In genomic region chr9:85596959-85597358, GRCm38 (mm10) we compare ENCODE assay signal across 7 mouse cellular contexts.
DNase-seq lines count a peak whose midpoint lies in the region; ATAC-seq and TF ChIP-seq lines count a peak whose summit lies in the region.

No protein-coding gene starts in this region.

- DNase-seq in layer of hippocampus, adult 11-12 months (ENCODE audit: low spot score) = peak; percentile 24
- DNase-seq in layer of hippocampus, adult 9-11 months = no peak
- DNase-seq in B cell, adult 2 months = peak; percentile 23 to 30
- peak; percentile 51 for DNase-seq in naive thymus-derived CD4-positive, alpha-beta T cell, adult 2 months (ENCODE audit: low read depth)

- H3K36me3 ChIP-seq in ES-Bruce4 (ENCODE audit: control insufficient read depth, insufficient read depth, low read length, poor library complexity, severe bottlenecking) = no peaks in the 10 kb centered on the region

- peak; percentile 25 for TF ChIP-seq CTCF in ES-Bruce4 (IDR thresholded peaks at IDR 0.05; ENCODE audit: low read depth, low read length)
- TF ChIP-seq CTCF in cortical plate, adult 2 months (IDR thresholded peaks at IDR 0.05; ENCODE audit: extremely low read depth, insufficient read depth, low read length) = peak; percentile 42

- H3K9ac ChIP-seq in ES-Bruce4 (ENCODE audit: low read depth, poor library complexity, severe bottlenecking) = no peak overlapping the region

- TF ChIP-seq EP300 in ES-Bruce4 (IDR thresholded peaks at IDR 0.05; ENCODE audit: insufficient read depth, low read depth, low read length) = no peak

- no peak overlapping the region for H3K27ac ChIP-seq in ES-Bruce4 (ENCODE audit: insufficient read depth, low read length)
- H3K27ac ChIP-seq in cortical plate, adult 2 months (ENCODE audit: insufficient read depth, low read length) = no peak overlapping the region

- no peaks in the 10 kb centered on the region for H3K9me3 ChIP-seq in ES-Bruce4 (replicated peaks; ENCODE audit: control insufficient read depth, insufficient read depth, low read length, poor library complexity, severe bottlenecking)

- H3K4me1 ChIP-seq in ES-Bruce4 (ENCODE audit: control insufficient read depth, insufficient read depth, low read length) = no peaks in the 10 kb centered on the region
- H3K4me1 ChIP-seq in cortical plate, adult 2 months (ENCODE audit: control insufficient read depth, insufficient read depth, low read length) = no peaks in the 10 kb centered on the region

- no peak overlapping the region for H3K4me3 ChIP-seq in ES-Bruce4 (ENCODE audit: low read depth, low read length)
- no peak overlapping the region for H3K4me3 ChIP-seq in cortical plate, adult 2 months (ENCODE audit: insufficient read depth, low read length)

- H3K27me3 ChIP-seq in ES-Bruce4 (ENCODE audit: control insufficient read depth, insufficient read depth, low read length, poor library complexity, severe bottlenecking) = no peaks in the 10 kb centered on the region

- ATAC-seq in activated CD4-positive, CD25-positive, alpha-beta regulatory T cell, adult 4 months = no peak

- TF ChIP-seq POLR2A in ES-Bruce4 (IDR thresholded peaks at IDR 0.05; ENCODE audit: insufficient read depth, low read length) = no peak
- TF ChIP-seq POLR2A in cortical plate, adult 2 months (IDR thresholded peaks at IDR 0.05; ENCODE audit: extremely low read depth, insufficient read depth, low read length) = no peak
